ENCODE assay signal across 26 mouse cellular contexts in the genomic region with DNA sequence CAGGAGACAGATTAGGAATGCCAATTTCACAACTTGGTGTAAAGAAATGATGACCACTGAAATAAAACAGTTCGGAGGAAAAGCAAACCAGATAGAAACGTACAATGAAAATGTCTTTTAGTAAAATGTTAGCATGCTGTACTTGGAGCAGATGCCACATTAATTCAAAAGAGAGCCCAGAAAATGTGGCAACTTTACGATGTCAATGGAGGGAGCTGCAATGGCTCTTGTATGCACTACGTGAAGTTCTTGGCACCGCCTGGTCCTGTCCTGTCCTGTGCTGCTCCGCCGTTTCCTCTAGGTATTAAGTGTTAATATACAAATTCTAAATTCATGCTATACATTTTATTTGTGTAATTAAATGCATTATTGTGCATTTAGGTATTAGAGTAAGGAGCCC.
DNase-seq lines count a peak whose midpoint lies in the region; ATAC-seq and TF ChIP-seq lines count a peak whose summit lies in the region.
"Had no signal": no experiment of that assay in that cellular context is flagged by ENCODE, and none has a peak within 500 bp of the region (broad histone marks: within the 10 kb centered on the region; RNA-seq: fewer than 3 reads in every experiment).

No protein-coding gene starts in this region.

- no peak overlapping the region for H3K4me2 ChIP-seq in neural tube, embryonic 13.5 days
- peak overlapping the region; percentile 13 for H3K4me2 ChIP-seq in neural tube, embryonic 15.5 days
- H3K4me2 ChIP-seq: embryonic facial prominence, embryonic 15.5 days; heart, embryonic 13.5 days; kidney, embryonic 15.5 days; limb, embryonic 12.5 days; lung, embryonic 15.5 days; midbrain, embryonic 11.5 days; neural tube, embryonic 12.5 days; stomach, embryonic 15.5 days had no signal

- peak; percentile 57; the same call in 1 of the 2 replicates for ATAC-seq in frontal cortex, adult (ENCODE audit: low TSS enrichment)
- ATAC-seq in neural tube, embryonic 13.5 days (ENCODE audit: low read depth), result no peak
- ATAC-seq in neural tube, embryonic 15.5 days (ENCODE audit: low FRiP score), result no peak
- ATAC-seq: activated CD4-positive, CD25-positive, alpha-beta regulatory T cell, adult 4 months; inflammation-experienced regulatory T-cells, adult 6 months had no signal

- no peak for TF ChIP-seq CTCF in layer of hippocampus, adult 2 months (conservative IDR thresholded peaks at IDR 0.05)

- 64% methylated on average over 7 of the region's 7 CpGs for whole genome bisulfite sequencing in neural tube, embryonic 13.5 days
- WGBS in neural tube, embryonic 15.5 days, result 46% methylated on average over 7 of the region's 7 CpGs

- H3K9ac ChIP-seq in neural tube, embryonic 13.5 days, result no peak overlapping the region
- H3K9ac ChIP-seq in neural tube, embryonic 15.5 days (replicated peaks), result no peak overlapping the region
- H3K9ac ChIP-seq: embryonic facial prominence, embryonic 15.5 days; kidney, embryonic 15.5 days; limb, embryonic 12.5 days; lung, embryonic 15.5 days; neural tube, embryonic 12.5 days; stomach, embryonic 15.5 days had no signal

- H3K9me3 ChIP-seq in neural tube, embryonic 13.5 days, result no peaks in the 10 kb centered on the region
- H3K9me3 ChIP-seq in neural tube, embryonic 15.5 days (replicated peaks), result no peaks in the 10 kb centered on the region
- H3K9me3 ChIP-seq: embryonic facial prominence, embryonic 10.5 days; embryonic facial prominence, embryonic 15.5 days; heart, embryonic 13.5 days; kidney, embryonic 15.5 days; limb, embryonic 12.5 days; lung, embryonic 15.5 days; neural tube, embryonic 12.5 days; stomach, embryonic 15.5 days had no signal

- H3K27me3 ChIP-seq in neural tube, embryonic 13.5 days, result no peaks in the 10 kb centered on the region
- no peaks in the 10 kb centered on the region for H3K27me3 ChIP-seq in neural tube, embryonic 15.5 days (replicated peaks)
- H3K27me3 ChIP-seq: embryonic facial prominence, embryonic 15.5 days; heart, embryonic 13.5 days; kidney, embryonic 15.5 days; limb, embryonic 12.5 days; lung, embryonic 15.5 days; neural tube, embryonic 12.5 days; stomach, embryonic 15.5 days had no signal

- H3K4me1 ChIP-seq in neural tube, embryonic 13.5 days (replicated peaks), result peaks cover 30% of the 10 kb centered on the region
- peaks cover 29% of the 10 kb centered on the region for H3K4me1 ChIP-seq in neural tube, embryonic 15.5 days
- H3K4me1 ChIP-seq: neural tube, embryonic 12.5 days had no signal

- DNase-seq in frontal cortex, postnatal 14 days (ENCODE audit: low spot score in 2 of 2), result no peak
- DNase-seq in layer of hippocampus, adult 2 months (ENCODE audit: low spot score in 2 of 2), result peak; percentile 29 to 42
- DNase-seq in layer of hippocampus, adult 9-10 months (ENCODE audit: low spot score), result no peak
- DNase-seq in neural tube, embryonic 10.5 days (ENCODE audit: extremely low spot score, low spot score), result no peak
- DNase-seq in gastrocnemius, adult 8-10 months (ENCODE audit: low spot score in 2 of 2), result no peak
- DNase-seq: adrenal gland, adult 2 months; adrenal gland, postnatal 36 days; cerebellum, adult 8-10 months; gastrocnemius, postnatal 10 days; kidney, adult 11 months; kidney, postnatal 25 days had no signal

- peak overlapping the region; percentile 78 for H3K27ac ChIP-seq in layer of hippocampus, adult 2 months
- peak overlapping the region; percentile 14; the same call in 1 of the 2 replicates for H3K27ac ChIP-seq in neural tube, embryonic 13.5 days (replicated peaks)
- peak overlapping the region; percentile 60 for H3K27ac ChIP-seq in neural tube, embryonic 15.5 days (replicated peaks)
- H3K27ac ChIP-seq: embryonic facial prominence, embryonic 10.5 days; kidney, embryonic 15.5 days; left cerebral cortex, adult 2 months; limb, embryonic 12.5 days; lung, embryonic 15.5 days; neural tube, embryonic 12.5 days; stomach, embryonic 15.5 days had no signal

- H3K4me3 ChIP-seq in layer of hippocampus, adult 2 months, result peak overlapping the region; percentile 10
- H3K4me3 ChIP-seq in neural tube, embryonic 13.5 days, result no peak overlapping the region
- H3K4me3 ChIP-seq in neural tube, embryonic 15.5 days (replicated peaks), result no peak overlapping the region
- H3K4me3 ChIP-seq: embryonic facial prominence, embryonic 10.5 days; embryonic facial prominence, embryonic 15.5 days; heart, embryonic 13.5 days; kidney, embryonic 15.5 days; left cerebral cortex, adult 2 months; limb, embryonic 12.5 days; lung, embryonic 15.5 days; neural tube, embryonic 12.5 days; stomach, embryonic 15.5 days had no signal

- H3K36me3 ChIP-seq in neural tube, embryonic 13.5 days, result no peaks in the 10 kb centered on the region
- no peaks in the 10 kb centered on the region for H3K36me3 ChIP-seq in neural tube, embryonic 15.5 days
- H3K36me3 ChIP-seq: embryonic facial prominence, embryonic 15.5 days; kidney, embryonic 15.5 days; limb, embryonic 12.5 days; lung, embryonic 15.5 days; neural tube, embryonic 12.5 days; stomach, embryonic 15.5 days had no signal

Comparison
In these comparisons a context has a peak if more than half of its experiments do, and no peak if none do; other contexts are left out.
1. DNase-seq: peak in layer of hippocampus, adult 2 months (2 of 2); none in frontal cortex, postnatal 14 days (0 of 2), layer of hippocampus, adult 9-10 months (single experiment), neural tube, embryonic 10.5 days (single experiment) and gastrocnemius, adult 8-10 months (0 of 2).
2. H3K27ac ChIP-seq: peak in every context shown above with its lines; median percentile 78 in layer of hippocampus, adult 2 months; 60 in neural tube, embryonic 15.5 days; 14 in neural tube, embryonic 13.5 days.